Mouse (Mus musculus) stomach, postnatal 0 days (tissue): ENCODE measurements at regions not wholly inside any gene's neighbourhood (a gene's known extent, or its start where the extent isn't known, plus 50 kb on each side); places are given as distances from the start of the nearest gene placed in this dataset.

Experiments used
- CTCF ChIP-seq: IDR thresholded peaks from 2 replicates; pipeline ENCODE4 v1.5.1; 2016; ENCODE audit warnings: antibody characterized with exemption, low read depth, mild to moderate bottlenecking, moderate library complexity
- EP300 ChIP-seq: optimal IDR thresholded peaks from 2 replicates; pipeline ENCODE3; 2016; ENCODE audit warnings: antibody characterized with exemption

DNA sequence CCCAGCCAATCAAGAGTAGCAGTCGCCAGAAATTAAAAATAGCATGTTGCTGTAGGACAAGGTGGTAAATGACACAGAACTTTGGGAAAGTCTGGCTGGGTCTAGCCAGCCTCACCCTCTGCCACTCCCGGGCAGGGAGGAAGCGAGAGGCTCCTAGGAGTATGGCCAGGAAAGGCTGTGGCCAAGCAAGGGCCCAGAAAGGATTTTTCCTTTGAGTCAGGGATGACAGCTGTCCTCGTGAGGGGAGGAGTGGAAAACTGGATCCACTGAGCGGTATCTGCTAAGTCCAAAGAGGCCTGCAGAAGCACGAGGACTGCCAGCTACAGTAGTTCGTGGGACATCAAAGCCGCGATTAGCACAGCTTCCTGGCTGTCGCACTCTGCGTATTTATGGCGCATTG lies 87.2 kb upstream of the Pabpc6 start:
- TF ChIP-seq EP300 (no peak), CTCF (no peak)
